12 mouse cellular contexts compared by ENCODE assay signal in the genomic region with DNA sequence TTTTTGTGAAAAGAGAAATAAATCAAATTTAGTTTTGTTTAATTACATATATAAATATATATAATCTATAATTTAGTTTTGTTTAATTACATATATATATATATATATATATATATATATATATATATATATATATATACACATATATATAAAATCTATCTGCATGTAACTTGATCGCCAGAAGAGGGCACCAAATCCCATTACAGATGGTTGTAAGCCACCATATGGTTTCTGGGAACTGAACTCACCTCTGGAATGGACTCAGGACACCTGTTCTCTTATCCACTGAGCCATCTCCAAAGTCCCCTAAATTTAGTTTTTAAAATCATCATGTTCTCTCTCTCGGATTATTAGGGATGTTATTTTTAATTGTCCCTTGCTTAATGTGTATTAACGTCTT. TPM values are rescaled to one million over a fixed set of nuclear protein-coding genes. Genes with fewer than 3 reads are reported as not detected.
DNase-seq lines count a peak whose midpoint lies in the region; ATAC-seq and TF ChIP-seq lines count a peak whose summit lies in the region.
"Had no signal": no experiment of that assay in that cellular context is flagged by ENCODE, and none has a peak within 500 bp of the region (broad histone marks: within the 10 kb centered on the region; RNA-seq: fewer than 3 reads in every experiment).

No protein-coding gene starts in this region.

- H3K4me3 ChIP-seq in limb, embryonic 11.5 days (ENCODE audit: low read depth, low read length) = no peak overlapping the region
- no peak overlapping the region for H3K4me3 ChIP-seq in limb, embryonic 10.5 days
- H3K4me3 ChIP-seq in CH12.LX (replicated peaks in 1 of 3; ENCODE audit: low read depth in 2 of 3, low read length in 2 of 3, poor library complexity in 1 of 3) = no peak overlapping the region
- H3K4me3 ChIP-seq in kidney, embryonic 14.5 days (ENCODE audit: low read length) = no peak overlapping the region

- TF ChIP-seq POLR2A in CH12.LX (IDR thresholded peaks at IDR 0.05; ENCODE audit: low read depth, low read length) = no peak

- no peak overlapping the region for H3K4me2 ChIP-seq in limb, embryonic 11.5 days (ENCODE audit: low read depth, severe bottlenecking)
- H3K4me2 ChIP-seq in CH12.LX (ENCODE audit: insufficient read depth, low read depth, poor library complexity, severe bottlenecking) = no peak overlapping the region
- H3K4me2 ChIP-seq in kidney, embryonic 14.5 days (replicated peaks; ENCODE audit: low read depth, low read length) = no peak overlapping the region

- peak; percentile 2 for DNase-seq in cerebellum, adult 8-10 months
- peak; percentile 32 for DNase-seq in limb, embryonic 11.5 days (ENCODE audit: low spot score)
- no peak for DNase-seq in limb, embryonic 10.5 days (ENCODE audit: low spot score)
- DNase-seq in CH12.LX (ENCODE audit: extremely low read depth) = peak; percentile 51
- no peak for DNase-seq in layer of hippocampus, postnatal 14 days (ENCODE audit: low spot score in 2 of 2)
- DNase-seq: cerebellum, adult 9-11 months; right cerebral cortex, postnatal 4 days had no signal

- H3K27ac ChIP-seq in limb, embryonic 11.5 days (replicated peaks; ENCODE audit: low read depth, low read length) = no peak overlapping the region
- H3K27ac ChIP-seq in limb, embryonic 10.5 days = no peak overlapping the region
- no peak overlapping the region for H3K27ac ChIP-seq in CH12.LX (ENCODE audit: insufficient read depth, low read depth)
- no peak overlapping the region for H3K27ac ChIP-seq in kidney, embryonic 14.5 days (ENCODE audit: low read depth, low read length)

- H3K27me3 ChIP-seq in limb, embryonic 11.5 days (ENCODE audit: control insufficient read depth, insufficient read depth, low read length) = no peaks in the 10 kb centered on the region
- H3K27me3 ChIP-seq in limb, embryonic 10.5 days (ENCODE audit: low read depth, poor library complexity, severe bottlenecking) = no peaks in the 10 kb centered on the region
- no peaks in the 10 kb centered on the region for H3K27me3 ChIP-seq in CH12.LX (replicated peaks)
- no peaks in the 10 kb centered on the region for H3K27me3 ChIP-seq in kidney, embryonic 14.5 days (ENCODE audit: control insufficient read depth, insufficient read depth, low read length)

- dilution Hi-C loops in CH12.LX (cut with MboI; ENCODE audit: extremely low pct_ligation_motif_present, extremely low pct_unique_long_range_greater_than_20kb, low sequenced_read_pairs) = no loop called here

- no peaks in the 10 kb centered on the region for H3K36me3 ChIP-seq in limb, embryonic 11.5 days (ENCODE audit: control insufficient read depth, insufficient read depth, low read length)
- no peaks in the 10 kb centered on the region for H3K36me3 ChIP-seq in limb, embryonic 10.5 days
- peaks cover 18 to 38% of the 10 kb centered on the region in 2 experiments for H3K36me3 ChIP-seq in CH12.LX (replicated peaks in 1 of 2; ENCODE audit: control insufficient read depth in 1 of 2, insufficient read depth in 1 of 2, low read length in 1 of 2)
- no peaks in the 10 kb centered on the region for H3K36me3 ChIP-seq in kidney, embryonic 14.5 days (ENCODE audit: control insufficient read depth, insufficient read depth, low read length)

- no peaks in the 10 kb centered on the region for H3K9me3 ChIP-seq in limb, embryonic 11.5 days (ENCODE audit: control insufficient read depth, low read length)
- H3K9me3 ChIP-seq in limb, embryonic 10.5 days (replicated peaks) = no peaks in the 10 kb centered on the region
- H3K9me3 ChIP-seq in CH12.LX (replicated peaks; ENCODE audit: low read length) = no peaks in the 10 kb centered on the region
- H3K9me3 ChIP-seq in kidney, embryonic 14.5 days (ENCODE audit: control insufficient read depth, low read length) = no peaks in the 10 kb centered on the region

- in situ Hi-C loops in CH12.LX (cut with MboI; ENCODE audit: low pct_ligation_motif_present, low pct_unique_long_range_greater_than_20kb, low sequenced_read_pairs) = no loop called here

- peak; percentile 33 for TF ChIP-seq RAD21 in CH12.LX (IDR thresholded peaks at IDR 0.05; ENCODE audit: low read depth, low read length)

- TF ChIP-seq EP300 in CH12.LX (IDR thresholded peaks at IDR 0.05; ENCODE audit: low read length) = no peak

- H3K4me1 ChIP-seq in limb, embryonic 11.5 days (ENCODE audit: control insufficient read depth, insufficient read depth, low read length) = no peaks in the 10 kb centered on the region
- H3K4me1 ChIP-seq in limb, embryonic 10.5 days = no peaks in the 10 kb centered on the region
- H3K4me1 ChIP-seq in CH12.LX (ENCODE audit: control insufficient read depth in 1 of 2, insufficient read depth in 2 of 2) = peaks cover 0 to 54% of the 10 kb centered on the region in 2 experiments; a peak in 2 of 4 replicates
- no peaks in the 10 kb centered on the region for H3K4me1 ChIP-seq in kidney, embryonic 14.5 days (ENCODE audit: control insufficient read depth, insufficient read depth, low read length)

- no peak overlapping the region for H3K9ac ChIP-seq in limb, embryonic 11.5 days (ENCODE audit: low read length)
- H3K9ac ChIP-seq in CH12.LX (ENCODE audit: insufficient read depth, low read depth) = no peak overlapping the region
- no peak overlapping the region for H3K9ac ChIP-seq in kidney, embryonic 14.5 days (ENCODE audit: low read depth, low read length)

- peaks cover 16% of the 10 kb centered on the region for H3K79me2 ChIP-seq in CH12.LX (replicated peaks; ENCODE audit: control insufficient read depth, extremely low read depth, insufficient read depth, poor library complexity, severe bottlenecking)

- TF ChIP-seq CTCF in CH12.LX (conservative IDR thresholded peaks at IDR 0.05 in 1 of 2, IDR thresholded peaks at IDR 0.05 in 1 of 2; ENCODE audit: low read depth in 2 of 2, low read length in 2 of 2) = peak in 1 of 2 experiments; percentile 24; a peak in 1 of 4 replicates

- no peak for ATAC-seq in cerebellum, adult (ENCODE audit: insufficient number of reproducible peaks, low FRiP score, low TSS enrichment)
- ATAC-seq in limb, embryonic 11.5 days (ENCODE audit: insufficient number of reproducible peaks, low FRiP score, low TSS enrichment, low read depth) = no peak
- peak; percentile 33 for ATAC-seq in granulocyte monocyte progenitor cell, adult 5-6 weeks (replicated peaks; ENCODE audit: poor library complexity, severe bottlenecking)
- ATAC-seq in kidney, embryonic 14.5 days (ENCODE audit: low FRiP score, low TSS enrichment) = no peak
- ATAC-seq: forebrain, embryonic 16.5 days; midbrain, embryonic 16.5 days had no signal

- 39% methylated on average over 3 of the region's 3 CpGs for WGBS in limb, embryonic 11.5 days
- WGBS in limb, embryonic 10.5 days = 41% methylated on average over 3 of the region's 3 CpGs
- 45% methylated on average over 3 of the region's 3 CpGs for WGBS in kidney, embryonic 14.5 days

TF ChIP-seq in CH12.LX, 34 proteins besides CTCF, POLR2A, EP300 and RAD21:
- no peak for TF ChIP-seq CHD1 (IDR thresholded peaks at IDR 0.05; ENCODE audit: low read depth, low read length)
- no peak for TF ChIP-seq TCF12 (IDR thresholded peaks at IDR 0.05; ENCODE audit: low read depth, low read length)
- TF ChIP-seq CHD2 (IDR thresholded peaks at IDR 0.05; ENCODE audit: low read length) = no peak
- no peak for TF ChIP-seq KAT2A (IDR thresholded peaks at IDR 0.05; ENCODE audit: insufficient replicate concordance, low read length)
- TF ChIP-seq UBTF (IDR thresholded peaks at IDR 0.05; ENCODE audit: low read depth, low read length) = no peak
- TF ChIP-seq BHLHE40 (IDR thresholded peaks at IDR 0.05; ENCODE audit: low read depth, low read length) = no peak
- TF ChIP-seq ZNF384 (IDR thresholded peaks at IDR 0.05; ENCODE audit: low read depth, low read length) = no peak
- no peak for TF ChIP-seq TBP (conservative IDR thresholded peaks at IDR 0.05; ENCODE audit: low read depth, low read length)
- no peak for TF ChIP-seq ZC3H11A (IDR thresholded peaks at IDR 0.05; ENCODE audit: low read depth, low read length)
- TF ChIP-seq HCFC1 (IDR thresholded peaks at IDR 0.05; ENCODE audit: low read depth, low read length) = no peak
- no peak for TF ChIP-seq MAFK (IDR thresholded peaks at IDR 0.05; ENCODE audit: insufficient replicate concordance, low read length)
- TF ChIP-seq MEF2A (IDR thresholded peaks at IDR 0.05; ENCODE audit: borderline replicate concordance, low read depth, low read length) = no peak
- TF ChIP-seq JUN (IDR thresholded peaks at IDR 0.05; ENCODE audit: insufficient read depth, low read depth, low read length) = no peak
- no peak for TF ChIP-seq SMC3 (IDR thresholded peaks at IDR 0.05; ENCODE audit: low read depth, low read length)
- no peak for TF ChIP-seq ZMIZ1 (IDR thresholded peaks at IDR 0.05; ENCODE audit: low read depth, low read length)
- TF ChIP-seq JUND (conservative IDR thresholded peaks at IDR 0.05; ENCODE audit: low read depth, low read length) = no peak
- TF ChIP-seq USF2 (conservative IDR thresholded peaks at IDR 0.05; ENCODE audit: low read depth, low read length) = no peak
- no peak for TF ChIP-seq MXI1 (IDR thresholded peaks at IDR 0.05; ENCODE audit: low read depth, low read length)
- TF ChIP-seq ELF1 (IDR thresholded peaks at IDR 0.05; ENCODE audit: low read depth, low read length) = no peak

RNA-seq across cellular contexts. Expression of a gene that starts 51.6 kb away (rescaled TPM):
- polyA plus RNA-seq in limb, embryonic 11.5 days (2014; fragmentation: Nextera tagmentation; extraction: Ambion mirVana) = 0.93 and 1.3 TPM in 2 replicates
- polyA plus RNA-seq in limb, embryonic 10.5 days (2016; fragmentation: Nextera tagmentation; extraction: Ambion mirVana) = 0.64 and 0.96 TPM in 2 replicates
- total RNA-seq in CH12.LX (2012; rRNA removed) (120 and 121 TPM in 2 replicates), CH12.LX (2014; rRNA removed) (211 and 250 TPM in 2 replicates)
- polyA plus RNA-seq in CH12.LX (2012; ENCODE audit: insufficient read length, low read depth) = 136 and 146 TPM in 2 replicates
- 114 and 122 TPM in 2 replicates for total RNA-seq in granulocyte monocyte progenitor cell, adult 5-6 weeks (2014; fragmentation: Nextera tagmentation)
- total RNA-seq in granulocyte monocyte progenitor cell, adult 5-6 weeks (2017) = 166 and 176 TPM in 2 replicates
- total RNA-seq in layer of hippocampus, postnatal 14 days (2021) = 1 to 10 TPM; 2.0 to 2.6 TPM
- 2.7 and 5.0 TPM in 2 replicates for polyA plus RNA-seq in kidney, embryonic 14.5 days (2014; fragmentation: Nextera tagmentation; extraction: Ambion mirVana)

Comparison
In these comparisons a context has a peak if more than half of its experiments do, and no peak if none do; other contexts are left out.
1. DNase-seq: peak in cerebellum, adult 8-10 months (single experiment), limb, embryonic 11.5 days (single experiment) and CH12.LX (single experiment); none in limb, embryonic 10.5 days (single experiment) and layer of hippocampus, postnatal 14 days (0 of 2).
2. RNA of a gene that starts 51.6 kb away (polyA plus RNA-seq): 136 to 146 TPM in CH12.LX; 2.7 to 5.0 TPM in kidney, embryonic 14.5 days, 0.64 to 0.96 TPM in limb, embryonic 10.5 days and 0.93 to 1.3 TPM in limb, embryonic 11.5 days; every median in the first group is over 10 times any median in the second.